Mouse (Mus musculus): ENCODE measurements around the gene Socs3. TPM values are rescaled to one million over a fixed set of nuclear protein-coding genes. Genes with fewer than 3 reads are reported as not detected.

Socs3 gene
- total RNA-seq (2023), result 78.8 TPM

DNA sequence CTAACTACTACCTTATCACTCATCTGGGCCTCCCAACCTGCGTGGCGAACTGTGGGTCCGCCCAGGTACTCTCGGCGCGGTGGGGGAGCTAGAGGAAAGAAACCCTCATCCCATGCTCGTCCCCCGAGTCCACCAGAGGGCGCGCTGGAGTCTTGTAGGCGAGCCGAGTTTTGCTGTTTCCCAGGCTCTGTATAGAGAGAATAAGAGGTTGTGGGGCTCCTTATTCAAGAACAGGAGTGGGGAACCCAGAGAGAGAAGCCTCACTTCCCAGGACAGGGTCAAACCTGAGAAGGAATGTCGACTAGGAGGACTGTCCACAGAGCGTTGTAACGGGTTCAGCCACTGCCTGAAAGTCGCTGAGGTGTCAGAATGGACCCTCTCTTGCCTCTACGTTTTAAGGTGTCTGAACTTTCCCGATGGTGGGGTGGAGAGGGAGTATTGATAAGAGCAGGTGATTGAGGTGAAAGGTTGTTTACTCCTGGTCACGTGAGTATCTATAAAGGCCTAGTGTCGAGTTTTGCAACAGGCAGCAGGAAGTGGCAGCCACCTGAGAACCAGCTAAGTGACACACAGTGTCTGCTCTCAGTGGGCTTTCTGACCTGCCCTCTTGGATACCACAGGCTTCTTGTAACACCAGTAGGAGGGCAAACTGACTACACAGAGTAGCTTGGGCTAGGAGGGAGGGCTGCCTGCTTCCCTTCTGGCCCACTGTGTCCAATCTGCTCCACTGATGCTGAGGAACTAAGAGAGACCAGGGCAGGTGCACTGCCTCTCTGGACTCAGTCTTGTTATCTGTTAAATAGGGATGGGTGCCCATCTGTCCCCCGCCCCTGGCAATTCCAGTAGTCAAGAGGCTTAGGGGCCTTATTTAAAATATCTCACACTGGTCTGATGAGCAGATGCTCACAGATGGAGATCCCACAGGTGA is at the start of gene Socs3:
TSS of gene Socs3 (minus strand) at position 103 of the 928 bp plus-strand sequence.

DNA sequence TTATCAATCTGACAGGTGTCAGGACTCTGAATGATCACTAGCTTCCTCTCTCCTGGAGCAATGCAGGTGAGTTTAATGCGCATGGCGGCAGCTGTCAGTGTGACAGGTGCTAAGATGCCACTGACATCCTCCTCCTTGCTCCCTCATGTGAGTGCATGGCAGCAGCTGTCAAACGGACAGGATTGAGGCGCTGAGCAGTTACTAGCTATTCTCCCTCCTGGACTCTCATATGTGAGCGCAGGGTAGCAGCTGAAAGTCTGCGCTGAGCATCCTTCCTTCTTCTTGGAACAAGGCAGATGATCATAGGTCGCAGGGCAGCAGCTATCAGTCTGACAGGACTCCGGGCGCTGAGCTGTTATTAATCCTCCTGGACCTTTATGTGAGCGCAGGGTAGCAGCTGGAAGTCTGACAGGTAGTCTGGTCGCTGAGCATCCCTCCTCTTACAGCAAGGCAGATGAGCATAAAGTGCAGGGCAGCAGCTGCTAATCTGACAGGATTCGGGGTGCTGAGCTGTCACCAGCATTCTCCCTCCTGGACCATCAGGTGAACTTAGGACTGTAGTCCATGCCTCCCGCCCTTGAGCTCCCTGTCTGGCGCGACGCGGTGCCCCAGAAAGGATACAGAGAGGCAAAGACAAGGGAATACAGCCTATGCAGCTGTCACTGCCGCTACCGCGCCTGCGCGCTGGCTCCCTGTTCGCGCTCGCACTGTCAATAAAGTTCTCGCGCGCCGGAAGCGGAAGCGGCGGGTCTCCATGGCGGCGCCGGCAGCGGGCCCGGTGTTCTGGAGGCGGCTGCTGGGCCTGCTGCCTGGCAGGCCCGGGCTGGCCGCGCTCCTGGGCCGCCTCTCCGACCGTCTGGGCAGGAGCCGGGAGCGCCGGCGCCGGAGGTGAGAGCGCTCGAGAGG is 16.5 kb upstream of the Socs3 start, which contains the start of gene Pgs1:
TSS of gene Pgs1 (plus strand) at position 167 of the 906 bp plus-strand sequence.

Other genes starting within 250 kb of the Socs3 start
- 102 TPM for gene Tmc8, start 188.0 kb downstream of the Socs3 start, total RNA-seq (2023)
- gene Tmc6, start 187.8 kb downstream of the Socs3 start, total RNA-seq (2023), result 284 TPM
- not detected for gene 6030468B19Rik, start 172.4 kb downstream of the Socs3 start, total RNA-seq (2023)
- 5.6 TPM for gene Gm20708, start 160.4 kb downstream of the Socs3 start, total RNA-seq (2023)
- gene Syngr2, start 160.4 kb downstream of the Socs3 start, total RNA-seq (2023), result 50.9 TPM
- 14.7 TPM for gene Afmid, start 144.1 kb downstream of the Socs3 start, total RNA-seq (2023)
- gene Tk1, start 144.0 kb downstream of the Socs3 start, total RNA-seq (2023), result 3.4 TPM
- gene Birc5, start 120.8 kb downstream of the Socs3 start, total RNA-seq (2023), result 1.7 TPM
- gene Tmem235, start 109.3 kb downstream of the Socs3 start, total RNA-seq (2023), result not detected
- 10.0 TPM for gene Tha1, start 96.6 kb downstream of the Socs3 start, total RNA-seq (2023)
- 57.4 TPM for gene Pgs1, start 16.2 kb upstream of the Socs3 start, total RNA-seq (2023)
- gene Dnah17, start 160.6 kb upstream of the Socs3 start, total RNA-seq (2023), result 3.7 TPM